Comparison of ENCODE assay signal across 23 mouse cellular contexts in genomic region chr11:18012085-18012484, GRCm38 (mm10). TPM values are rescaled to one million over a fixed set of nuclear protein-coding genes. Genes with fewer than 3 reads are reported as not detected.
DNase-seq lines count a peak whose midpoint lies in the region; ATAC-seq and TF ChIP-seq lines count a peak whose summit lies in the region.
"Had no signal": no experiment of that assay in that cellular context is flagged by ENCODE, and none has a peak within 500 bp of the region (broad histone marks: within the 10 kb centered on the region; RNA-seq: fewer than 3 reads in every experiment).

No protein-coding gene starts in this region.

- ATAC-seq in embryonic facial prominence, embryonic 11.5 days (replicated peaks; ENCODE audit: insufficient number of reproducible peaks, low FRiP score, low TSS enrichment, low read depth) = no peak
- peak; percentile 60; the same call in 1 of the 2 replicates for ATAC-seq in kidney, embryonic 16.5 days (ENCODE audit: low FRiP score, low TSS enrichment)
- no peak for ATAC-seq in lung, postnatal 0 days
- ATAC-seq: liver, embryonic 12.5 days had no signal

- no peaks in the 10 kb centered on the region for H3K36me3 ChIP-seq in embryonic facial prominence, embryonic 11.5 days (replicated peaks; ENCODE audit: control insufficient read depth, insufficient read depth, low read depth, low read length)
- H3K36me3 ChIP-seq in embryonic facial prominence, embryonic 10.5 days (replicated peaks) = no peaks in the 10 kb centered on the region
- no peaks in the 10 kb centered on the region for H3K36me3 ChIP-seq in kidney, embryonic 16.5 days (ENCODE audit: insufficient read depth, low read length)
- H3K36me3 ChIP-seq in lung, postnatal 0 days (ENCODE audit: insufficient read depth, low read length) = no peaks in the 10 kb centered on the region
- H3K36me3 ChIP-seq: embryonic facial prominence, embryonic 12.5 days; forebrain, embryonic 12.5 days; heart, embryonic 13.5 days; hindbrain, embryonic 12.5 days; intestine, embryonic 15.5 days; limb, embryonic 12.5 days; liver, embryonic 12.5 days; midbrain, embryonic 15.5 days had no signal

- no peak overlapping the region for H3K27ac ChIP-seq in embryonic facial prominence, embryonic 11.5 days (replicated peaks; ENCODE audit: low read depth, low read length)
- H3K27ac ChIP-seq in embryonic facial prominence, embryonic 10.5 days (replicated peaks) = no peak overlapping the region
- no peak overlapping the region for H3K27ac ChIP-seq in kidney, embryonic 16.5 days (ENCODE audit: low read length)
- H3K27ac ChIP-seq in lung, postnatal 0 days (ENCODE audit: low read length) = no peak overlapping the region
- H3K27ac ChIP-seq: embryonic facial prominence, embryonic 12.5 days; forebrain, embryonic 12.5 days; heart, adult 2 months; heart, embryonic 13.5 days; limb, embryonic 12.5 days; liver, embryonic 12.5 days; midbrain, embryonic 15.5 days had no signal

- H3K9me3 ChIP-seq in embryonic facial prominence, embryonic 11.5 days (replicated peaks; ENCODE audit: control insufficient read depth, low read length) = no peaks in the 10 kb centered on the region
- H3K9me3 ChIP-seq in embryonic facial prominence, embryonic 10.5 days = no peaks in the 10 kb centered on the region
- H3K9me3 ChIP-seq in kidney, embryonic 16.5 days (ENCODE audit: low read length) = no peaks in the 10 kb centered on the region
- H3K9me3 ChIP-seq in lung, postnatal 0 days (ENCODE audit: low read length) = no peaks in the 10 kb centered on the region
- H3K9me3 ChIP-seq: embryonic facial prominence, embryonic 12.5 days; forebrain, embryonic 12.5 days; heart, embryonic 13.5 days; hindbrain, embryonic 12.5 days; intestine, embryonic 15.5 days; limb, embryonic 12.5 days; liver, embryonic 12.5 days; midbrain, embryonic 15.5 days had no signal

- TF ChIP-seq EP300 in lung, postnatal 0 days (IDR thresholded peaks at IDR 0.05) = no peak

- no peaks in the 10 kb centered on the region for H3K27me3 ChIP-seq in embryonic facial prominence, embryonic 11.5 days (ENCODE audit: control insufficient read depth, insufficient read depth, low read length)
- H3K27me3 ChIP-seq in embryonic facial prominence, embryonic 10.5 days (replicated peaks; ENCODE audit: low read depth, poor library complexity, severe bottlenecking) = no peaks in the 10 kb centered on the region
- no peaks in the 10 kb centered on the region for H3K27me3 ChIP-seq in kidney, embryonic 16.5 days (ENCODE audit: insufficient read depth, low read length)
- no peaks in the 10 kb centered on the region for H3K27me3 ChIP-seq in lung, postnatal 0 days (replicated peaks; ENCODE audit: insufficient read depth, low read length)
- H3K27me3 ChIP-seq: embryonic facial prominence, embryonic 12.5 days; forebrain, embryonic 12.5 days; heart, embryonic 13.5 days; hindbrain, embryonic 12.5 days; intestine, embryonic 15.5 days; liver, embryonic 12.5 days; midbrain, embryonic 15.5 days had no signal

- peak; percentile 15 for DNase-seq in embryonic facial prominence, embryonic 11.5 days (ENCODE audit: low spot score)
- no peak for DNase-seq in embryonic facial prominence, embryonic 10.5 days (ENCODE audit: low spot score)
- DNase-seq in kidney, adult 9 months = no peak
- peak; percentile 5 for DNase-seq in lung, postnatal 0 days (ENCODE audit: low spot score)
- DNase-seq in lung, postnatal 4 days = no peak
- DNase-seq in adrenal gland, postnatal 4 days (ENCODE audit: low spot score in 2 of 2) = no peak
- DNase-seq: adrenal gland, postnatal 10 days; gastrocnemius, postnatal 36 days; heart, postnatal 14 days; layer of hippocampus, postnatal 36 days; thymus, adult 2 months; thymus, postnatal 4 days had no signal

- no peaks in the 10 kb centered on the region for H3K4me1 ChIP-seq in embryonic facial prominence, embryonic 11.5 days (ENCODE audit: control insufficient read depth, insufficient read depth, low read length)
- peaks cover 26% of the 10 kb centered on the region for H3K4me1 ChIP-seq in embryonic facial prominence, embryonic 10.5 days
- H3K4me1 ChIP-seq in kidney, embryonic 16.5 days (ENCODE audit: insufficient read depth, low read length) = peaks cover 21% of the 10 kb centered on the region
- H3K4me1 ChIP-seq in lung, postnatal 0 days (ENCODE audit: insufficient read depth, low read depth, low read length) = no peaks in the 10 kb centered on the region
- H3K4me1 ChIP-seq: intestine, embryonic 15.5 days; liver, embryonic 12.5 days had no signal

- 46% methylated on average over 5 of the region's 5 CpGs for WGBS in embryonic facial prominence, embryonic 11.5 days
- 59% methylated on average over 5 of the region's 5 CpGs for WGBS in embryonic facial prominence, embryonic 10.5 days
- 30% methylated on average over 5 of the region's 5 CpGs for WGBS in kidney, embryonic 16.5 days
- 44% methylated on average over 5 of the region's 5 CpGs for WGBS in lung, postnatal 0 days

- no peak overlapping the region for H3K9ac ChIP-seq in embryonic facial prominence, embryonic 11.5 days (replicated peaks; ENCODE audit: low read length)
- H3K9ac ChIP-seq in kidney, embryonic 16.5 days (replicated peaks; ENCODE audit: low read length) = no peak overlapping the region
- no peak overlapping the region for H3K9ac ChIP-seq in lung, postnatal 0 days (replicated peaks; ENCODE audit: low read depth)
- H3K9ac ChIP-seq: embryonic facial prominence, embryonic 12.5 days; forebrain, embryonic 12.5 days; hindbrain, embryonic 12.5 days; limb, embryonic 12.5 days; liver, embryonic 12.5 days; midbrain, embryonic 15.5 days had no signal

- no peak overlapping the region for H3K4me2 ChIP-seq in embryonic facial prominence, embryonic 11.5 days (ENCODE audit: low read depth, low read length)
- no peak overlapping the region for H3K4me2 ChIP-seq in kidney, embryonic 16.5 days (replicated peaks; ENCODE audit: low read depth, low read length)
- no peak overlapping the region for H3K4me2 ChIP-seq in lung, postnatal 0 days (replicated peaks; ENCODE audit: low read depth, low read length)

- TF ChIP-seq CTCF in lung, postnatal 0 days (IDR thresholded peaks at IDR 0.05) = no peak

- no peak overlapping the region for H3K4me3 ChIP-seq in embryonic facial prominence, embryonic 11.5 days (ENCODE audit: low read depth, low read length)
- H3K4me3 ChIP-seq in embryonic facial prominence, embryonic 10.5 days = no peak overlapping the region
- H3K4me3 ChIP-seq in kidney, embryonic 16.5 days (ENCODE audit: low read length) = no peak overlapping the region
- no peak overlapping the region for H3K4me3 ChIP-seq in lung, postnatal 0 days (ENCODE audit: low read depth, low read length)
- H3K4me3 ChIP-seq: embryonic facial prominence, embryonic 12.5 days; erythroblast, embryonic 14.5 days; forebrain, embryonic 12.5 days; heart, adult 2 months; hindbrain, embryonic 12.5 days; intestine, embryonic 15.5 days; liver, embryonic 12.5 days; midbrain, embryonic 15.5 days had no signal

RNA-seq across cellular contexts. Expression of gene Etaa1, which starts 58.4 kb away (rescaled TPM):
- polyA plus RNA-seq in embryonic facial prominence, embryonic 11.5 days (2014; fragmentation: Nextera tagmentation; extraction: Ambion mirVana) = 24.0 and 27.5 TPM in 2 replicates
- polyA plus RNA-seq in embryonic facial prominence, embryonic 10.5 days (2016; fragmentation: Nextera tagmentation; extraction: Ambion mirVana) = 13.8 and 15.1 TPM in 2 replicates
- polyA plus RNA-seq in kidney, embryonic 16.5 days (2015; fragmentation: Nextera tagmentation; extraction: Ambion mirVana) = 10.9 and 12.0 TPM in 2 replicates
- polyA plus RNA-seq in lung, postnatal 0 days (2015; fragmentation: Nextera tagmentation; extraction: Ambion mirVana) = 5.2 and 5.3 TPM in 2 replicates
- total RNA-seq in adrenal gland, postnatal 4 days (2021) = 10 to 100 TPM; 12.9 to 13.5 TPM

Comparison
In these comparisons a context has a peak if more than half of its experiments do, and no peak if none do; other contexts are left out.
1. DNase-seq: peak in embryonic facial prominence, embryonic 11.5 days (single experiment) and lung, postnatal 0 days (single experiment); none in embryonic facial prominence, embryonic 10.5 days (single experiment), kidney, adult 9 months (single experiment), lung, postnatal 4 days (0 of 2) and adrenal gland, postnatal 4 days (0 of 2).